In the genomic region with DNA sequence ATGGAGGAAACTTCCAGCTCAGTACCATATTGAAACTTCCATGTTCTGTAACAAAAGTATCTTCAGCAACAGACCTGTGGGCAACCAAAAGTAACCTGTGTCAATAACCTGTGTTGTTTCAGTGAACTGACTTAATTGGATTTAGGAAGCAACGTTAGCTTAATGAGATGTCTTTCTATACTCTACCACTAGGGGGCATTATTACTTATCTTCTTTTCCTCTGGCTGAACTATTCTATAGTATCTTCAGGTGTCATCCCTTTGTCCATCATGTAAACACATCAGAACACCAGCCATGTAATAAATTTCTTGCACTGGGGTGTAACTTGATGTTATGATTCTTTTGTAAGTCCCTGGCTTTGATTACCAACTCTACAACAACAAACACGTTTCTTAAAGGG, we compare ENCODE assay signal across 9 mouse cellular contexts. TPM values are rescaled to one million over a fixed set of nuclear protein-coding genes. Genes with fewer than 3 reads are reported as not detected.
DNase-seq lines count a peak whose midpoint lies in the region; ATAC-seq and TF ChIP-seq lines count a peak whose summit lies in the region.
"Had no signal": no experiment of that assay in that cellular context is flagged by ENCODE, and none has a peak within 500 bp of the region (broad histone marks: within the 10 kb centered on the region; RNA-seq: fewer than 3 reads in every experiment).

No protein-coding gene starts in this region.

- no peak overlapping the region for H3K27ac ChIP-seq in heart, postnatal 0 days (ENCODE audit: low read depth)
- H3K27ac ChIP-seq in liver, embryonic 11.5 days (ENCODE audit: low read depth, low read length), result peak overlapping the region; percentile 81; the same call in 1 of the 2 replicates
- H3K27ac ChIP-seq in neural tube, embryonic 15.5 days (replicated peaks), result no peak overlapping the region

- no peaks in the 10 kb centered on the region for H3K36me3 ChIP-seq in heart, postnatal 0 days (replicated peaks; ENCODE audit: control insufficient read depth, insufficient read depth, low read length)
- H3K36me3 ChIP-seq in liver, embryonic 11.5 days (ENCODE audit: control insufficient read depth, insufficient read depth, low read length), result no peaks in the 10 kb centered on the region
- H3K36me3 ChIP-seq in neural tube, embryonic 15.5 days, result no peaks in the 10 kb centered on the region

- no peak overlapping the region for H3K4me3 ChIP-seq in heart, postnatal 0 days (ENCODE audit: low read depth, low read length)
- H3K4me3 ChIP-seq in liver, embryonic 11.5 days (ENCODE audit: low read depth, low read length), result no peak overlapping the region
- no peak overlapping the region for H3K4me3 ChIP-seq in neural tube, embryonic 15.5 days (replicated peaks)
- H3K4me3 ChIP-seq: myocyte had no signal

- TF ChIP-seq EP300 in heart, postnatal 0 days (IDR thresholded peaks at IDR 0.05; ENCODE audit: low read depth), result no peak

- CTCF ChIA-PET in Patski (lab: Charles Lee), result interaction anchor here (0.9 to 2.1 kb wide), 8 partner anchors 10 to 125 kb away, joined by 3 to 9 read pairs (median 4); no protein-coding TSS in a partner anchor

- 41% methylated on average over 2 of the region's 2 CpGs for WGBS in heart, postnatal 0 days
- 42% methylated on average over 2 of the region's 2 CpGs for WGBS in liver, embryonic 11.5 days
- 48% methylated on average over 2 of the region's 2 CpGs for WGBS in neural tube, embryonic 15.5 days

- no peak overlapping the region for H3K4me2 ChIP-seq in heart, postnatal 0 days (ENCODE audit: low read depth, low read length)
- H3K4me2 ChIP-seq in liver, embryonic 11.5 days, result no peak overlapping the region
- H3K4me2 ChIP-seq in neural tube, embryonic 15.5 days, result no peak overlapping the region

- no peaks in the 10 kb centered on the region for H3K27me3 ChIP-seq in heart, postnatal 0 days (ENCODE audit: control insufficient read depth, insufficient read depth, low read length)
- H3K27me3 ChIP-seq in Patski, result peaks cover 57% of the 10 kb centered on the region
- no peaks in the 10 kb centered on the region for H3K27me3 ChIP-seq in liver, embryonic 11.5 days (replicated peaks; ENCODE audit: control insufficient read depth, insufficient read depth, low read length)
- no peaks in the 10 kb centered on the region for H3K27me3 ChIP-seq in neural tube, embryonic 15.5 days (replicated peaks)

- H3K9me3 ChIP-seq in heart, postnatal 0 days (replicated peaks; ENCODE audit: control insufficient read depth, low read length), result no peaks in the 10 kb centered on the region
- no peaks in the 10 kb centered on the region for H3K9me3 ChIP-seq in liver, embryonic 11.5 days (ENCODE audit: control insufficient read depth, low read length)
- no peaks in the 10 kb centered on the region for H3K9me3 ChIP-seq in neural tube, embryonic 15.5 days (replicated peaks)

- TF ChIP-seq CTCF in heart, postnatal 0 days (IDR thresholded peaks at IDR 0.05; ENCODE audit: low read depth), result peak; percentile 50
- TF ChIP-seq CTCF in Patski (IDR thresholded peaks at IDR 0.05), result peak; percentile 52

- ATAC-seq in heart, postnatal 0 days (ENCODE audit: insufficient read depth, low read depth), result no peak
- no peak for ATAC-seq in Patski
- no peak for ATAC-seq in liver, embryonic 11.5 days (replicated peaks; ENCODE audit: low FRiP score)
- no peak for ATAC-seq in neural tube, embryonic 15.5 days (ENCODE audit: low FRiP score)

- DNase-seq in heart, postnatal 0 days (ENCODE audit: low spot score), result peak; percentile 27
- DNase-seq in heart, adult 11 months, result no peak
- peak; percentile 59 for DNase-seq in 416B (ENCODE audit: low read depth)
- DNase-seq in Patski (ENCODE audit: low read depth, low spot score), result no peak
- no peak for DNase-seq in liver, embryonic 11.5 days (ENCODE audit: low spot score)
- no peak for DNase-seq in adrenal gland, postnatal 36 days
- DNase-seq in frontal cortex, postnatal 36 days (ENCODE audit: low spot score in 2 of 2), result no peak

- in situ Hi-C loops in Patski (cut with MboI; ENCODE audit: low pct_unique_long_range_greater_than_20kb), result no loop called here

- H3K4me1 ChIP-seq in heart, postnatal 0 days (ENCODE audit: control insufficient read depth, insufficient read depth), result no peaks in the 10 kb centered on the region
- peaks cover 14% of the 10 kb centered on the region for H3K4me1 ChIP-seq in liver, embryonic 11.5 days (replicated peaks; ENCODE audit: control insufficient read depth, insufficient read depth, low read length)
- no peaks in the 10 kb centered on the region for H3K4me1 ChIP-seq in neural tube, embryonic 15.5 days

- POLR2A ChIA-PET in Patski (lab: Charles Lee), result no interaction called here

- H3K9ac ChIP-seq in heart, postnatal 0 days (replicated peaks; ENCODE audit: low read depth, low read length), result no peak overlapping the region
- no peak overlapping the region for H3K9ac ChIP-seq in liver, embryonic 11.5 days (ENCODE audit: low read depth, low read length)
- no peak overlapping the region for H3K9ac ChIP-seq in neural tube, embryonic 15.5 days (replicated peaks)

RNA-seq across cellular contexts. Expression of gene Adgrg7, which starts 4.8 kb away (rescaled TPM):
- not detected in 2 replicates for total RNA-seq in heart, postnatal 0 days (2014; rRNA removed; ENCODE audit: low replicate concordance)
- polyA plus RNA-seq in heart, postnatal 0 days (2015; fragmentation: Nextera tagmentation; extraction: Ambion mirVana), result not detected in 2 replicates
- not detected for polyA plus RNA-seq in Patski (2021)
- not detected in 2 replicates for polyA plus RNA-seq in liver, embryonic 11.5 days (2014; fragmentation: Nextera tagmentation; extraction: Ambion mirVana)
- total RNA-seq in adrenal gland, postnatal 36 days (2021), result under 1 TPM in 1 of 2 experiments, not detected in 1; 0.10 TPM
- not detected in 2 replicates for polyA plus RNA-seq in neural tube, embryonic 15.5 days (2015; fragmentation: Nextera tagmentation; extraction: Ambion mirVana)
- polyA plus RNA-seq: myocyte had no signal

Comparison
In these comparisons a context has a peak if more than half of its experiments do, and no peak if none do; other contexts are left out.
1. DNase-seq: peak in heart, postnatal 0 days (single experiment) and 416B (single experiment); none in heart, adult 11 months (single experiment), Patski (single experiment), liver, embryonic 11.5 days (single experiment), adrenal gland, postnatal 36 days (0 of 2) and frontal cortex, postnatal 36 days (0 of 2).